Mouse (Mus musculus): Measurements from ENCODE around the gene Gm19684.
"Not testable (repeated sequence)": the region's sequence is repeated elsewhere in the genome, so short reads cannot be mapped to it uniquely, and the experiment has no call there.

GRCm38 (mm10) chr17:36082519-36083232 is 38.8 kb upstream of the Gm19684 start:
- TF ChIP-seq EP300, CTCF (IDR thresholded peaks at IDR 0.05; ENCODE audit: low read depth): not testable (repeated sequence)
